Mouse (Mus musculus) lung, adult 2 months (tissue): ENCODE data around the gene Slc36a3. TPM values are rescaled to one million over a fixed set of nuclear protein-coding genes. Genes with fewer than 3 reads are reported as not detected.
"Not testable (repeated sequence)": the region's sequence is repeated elsewhere in the genome, so short reads cannot be mapped to it uniquely, and the experiment has no call there.

Experiments
- DNase-seq: peaks from one replicate; pipeline ENCODE4 v3.0.0; 2022
- H3K4me1 ChIP-seq: fragments of 200-500 bp; 2 replicates; pipeline ENCODE4 v1.6.1; 2011; ENCODE audit warnings: low read length; ENCODE audit not compliant: control insufficient read depth, insufficient read depth
- H3K4me3 ChIP-seq: fragments of 200-500 bp; replicated peaks from 2 replicates; pipeline ENCODE3; 2011; ENCODE audit warnings: low read depth, mild to moderate bottlenecking, control low read depth, low read length; ENCODE audit errors: extremely low read depth
- CTCF ChIP-seq: fragments of 200-500 bp; IDR thresholded peaks from 2 replicates; pipeline ENCODE4 v1.5.1; 2011; ENCODE audit warnings: mild to moderate bottlenecking, low read length, control low read depth; ENCODE audit not compliant: insufficient read depth
- POLR2A ChIP-seq: fragments of 200-500 bp; IDR thresholded peaks from 2 replicates; pipeline ENCODE4 v1.6.1; 2011; ENCODE audit warnings: low read depth, mild to moderate bottlenecking, control low read depth, low read length, borderline replicate concordance; ENCODE audit errors: extremely low read depth
- WGBS: fragments of 180-500 bp; shearing (Covaris S2); methylation state at CpG from one replicate; pipeline ENCODE4 v1.1.7; 2018; 5-methylcytosine and 5-hydroxymethylcytosine counted together
- polyA plus RNA-seq: library from polyadenylated mRNA; depleted of rRNA; stranded (reverse); fragments of >200 nt; gene quantifications from 2 replicates; pipeline ENCODE4 v1.2.3, GENCODE M21; 2012

Slc36a3 gene
- polyA plus RNA-seq, 1 experiment: 0.22 TPM

GRCm38 (mm10) chr11:55131077-55131742 is 20.3 kb downstream of the Slc36a3 start:
- Histone ChIP-seq H3K4me3 (no peak overlapping the region), H3K4me1 (no peaks in the 10 kb centered on the region)
- TF ChIP-seq CTCF (no peak), POLR2A (no peak)
- no peak for DNase-seq
- 73% methylated on average over 11 of the region's 11 CpGs for WGBS

- TF ChIP-seq POLR2A (no peak), CTCF (no peak)
- no peak overlapping the region for H3K4me3 ChIP-seq
- no peaks in the 10 kb centered on the region for H3K4me1 ChIP-seq
- DNase-seq: no peak
- 63% methylated on average over 3 of the region's 3 CpGs for WGBS
These were observed 23.1 kb downstream of the Slc36a3 start for GRCm38 (mm10) chr11:55128411-55128810.

GRCm38 (mm10) chr11:55127937-55128336 is 23.6 kb downstream of the Slc36a3 start:
- no peak for DNase-seq
- 48% methylated on average over 6 of the region's 6 CpGs for WGBS
- no peaks in the 10 kb centered on the region for H3K4me1 ChIP-seq
- no peak overlapping the region for H3K4me3 ChIP-seq
- TF ChIP-seq CTCF: no peak
- TF ChIP-seq POLR2A: no peak

DNA sequence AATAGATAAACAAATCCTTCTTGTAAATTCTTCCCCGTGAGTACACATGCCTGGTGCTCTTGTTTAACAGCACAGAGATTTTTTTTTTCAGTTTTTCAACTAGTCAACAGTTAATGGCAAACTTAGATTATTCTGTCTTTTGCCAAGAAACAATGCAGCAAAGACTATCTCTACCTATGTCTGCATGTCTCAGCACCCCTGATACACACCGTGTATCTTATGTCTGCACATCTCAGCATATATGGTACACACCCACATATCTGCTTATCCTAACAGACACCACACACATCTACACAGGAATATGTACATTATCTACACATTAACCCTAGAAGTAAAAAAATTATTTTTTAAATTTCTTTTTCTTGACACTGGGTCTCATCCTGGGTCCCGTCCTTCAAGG is 24.8 kb downstream of the Slc36a3 start:
- WGBS: 70% methylated on average over 3 of the region's 3 CpGs
- no peak for TF ChIP-seq POLR2A
- TF ChIP-seq CTCF: no peak
- DNase-seq: no peak
- Histone ChIP-seq H3K4me1 (no peaks in the 10 kb centered on the region), H3K4me3 (no peak overlapping the region)

DNA sequence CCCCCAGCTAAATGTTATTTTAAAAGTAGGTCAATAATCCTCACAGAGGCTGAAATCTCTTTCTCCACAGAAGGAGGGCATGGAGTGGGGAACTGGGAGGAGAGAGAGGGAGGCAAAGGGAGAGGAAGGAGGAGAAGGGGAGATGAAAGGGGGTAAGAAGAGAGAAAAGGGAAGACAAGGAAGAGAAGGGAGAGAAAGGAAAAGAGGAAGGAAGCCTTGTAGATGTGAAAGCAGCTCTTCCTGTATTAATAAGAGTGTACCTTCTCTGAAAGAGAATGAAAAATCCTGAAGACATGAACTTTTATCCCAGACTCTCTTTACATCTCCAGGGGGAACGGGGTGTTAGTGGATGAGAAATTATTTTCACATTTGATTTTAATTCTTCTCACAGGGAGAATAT is 30.1 kb downstream of the Slc36a3 start:
- H3K4me3 ChIP-seq: no peak overlapping the region
- TF ChIP-seq POLR2A (no peak), CTCF (no peak)
- DNase-seq: no peak
- H3K4me1 ChIP-seq: no peaks in the 10 kb centered on the region
- WGBS: 84% methylated on average over 1 of the region's 1 CpGs

- H3K4me1 ChIP-seq: no peaks in the 10 kb centered on the region
- 51% methylated on average over 8 of the region's 8 CpGs for WGBS
- TF ChIP-seq CTCF (no peak), POLR2A (no peak)
- no peak for DNase-seq
- H3K4me3 ChIP-seq: no peak overlapping the region
These were observed 30.7 kb downstream of the Slc36a3 start for GRCm38 (mm10) chr11:55120821-55121271.

DNA sequence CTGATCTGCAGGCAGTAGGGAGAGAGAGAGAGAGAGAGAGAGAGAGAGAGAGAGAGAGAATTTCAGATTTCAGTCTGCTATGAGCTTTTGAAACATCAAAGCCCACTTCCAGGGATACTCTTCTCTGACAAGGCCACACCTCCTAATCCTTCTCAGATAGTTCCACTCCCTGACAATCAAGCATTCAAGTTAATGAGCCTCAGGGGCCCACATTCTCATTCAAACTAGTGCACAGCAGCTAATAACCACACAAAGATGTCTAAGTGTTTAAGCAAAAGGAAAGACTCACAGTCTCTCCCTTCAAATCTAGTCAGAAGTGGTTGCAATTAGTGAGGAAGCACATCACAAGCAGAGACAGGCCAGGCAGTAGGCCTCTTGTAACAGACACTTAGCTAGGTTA is 31.2 kb downstream of the Slc36a3 start:
- no peaks in the 10 kb centered on the region for H3K4me1 ChIP-seq
- no peak overlapping the region for H3K4me3 ChIP-seq
- DNase-seq: no peak
- TF ChIP-seq CTCF (no peak), POLR2A (no peak)

DNA sequence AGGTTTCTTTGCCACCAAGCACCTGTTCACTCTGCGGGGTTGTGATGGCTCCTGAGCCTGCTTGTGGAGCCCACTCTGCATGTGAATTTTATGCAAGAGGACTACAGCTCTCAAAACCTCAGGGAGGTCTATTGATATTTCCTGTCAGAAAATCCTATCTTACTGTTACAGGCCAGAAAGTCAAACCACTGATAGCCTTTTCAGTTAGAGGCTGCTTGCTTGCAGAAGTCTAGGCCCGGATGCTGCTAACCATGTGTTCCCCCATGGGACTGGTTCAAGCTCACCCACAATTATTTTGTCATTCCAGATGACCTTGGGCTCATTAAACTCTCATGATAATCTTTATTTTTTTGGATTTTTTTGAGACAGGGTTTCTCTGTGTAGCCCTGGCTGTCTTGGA is 34.5 kb downstream of the Slc36a3 start:
- no peak for DNase-seq
- no peak overlapping the region for H3K4me3 ChIP-seq
- no peaks in the 10 kb centered on the region for H3K4me1 ChIP-seq
- no peak for TF ChIP-seq POLR2A
- TF ChIP-seq CTCF: no peak
- 76% methylated on average over 2 of the region's 2 CpGs for WGBS

DNA sequence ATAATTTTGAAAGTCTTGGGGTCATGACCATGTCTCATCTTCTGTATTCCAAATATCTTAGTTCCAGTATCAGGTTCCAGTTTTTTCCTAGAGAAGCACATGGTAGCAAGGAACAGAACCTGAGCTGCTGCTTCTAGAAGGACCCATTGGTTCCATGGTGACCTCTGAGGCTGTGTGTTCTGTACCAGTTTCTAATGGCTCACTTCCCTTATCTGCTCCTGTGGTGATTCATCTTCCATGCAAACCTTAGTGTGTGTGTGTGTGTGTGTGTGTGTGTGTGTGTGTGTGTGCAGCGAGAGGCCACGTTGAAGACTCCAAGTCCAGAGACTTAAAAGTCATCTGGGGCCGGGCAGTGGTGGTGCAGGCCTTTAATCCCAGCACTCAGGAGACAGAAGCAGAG is 35.5 kb downstream of the Slc36a3 start:
- DNase-seq: no peak
- Histone ChIP-seq H3K4me1 (no peaks in the 10 kb centered on the region), H3K4me3 (no peak overlapping the region)
- 77% methylated on average over 3 of the region's 3 CpGs for WGBS
- TF ChIP-seq POLR2A (no peak), CTCF (no peak)

- WGBS: 73% methylated on average over 2 of the region's 2 CpGs
- TF ChIP-seq CTCF: no peak
- Histone ChIP-seq H3K4me1 (no peaks in the 10 kb centered on the region), H3K4me3 (no peak overlapping the region)
- DNase-seq: no peak
These were observed 37.2 kb downstream of the Slc36a3 start for GRCm38 (mm10) chr11:55114291-55114690.

GRCm38 (mm10) chr11:55113861-55114250 is 37.7 kb downstream of the Slc36a3 start:
- not testable (repeated sequence) for H3K4me3 ChIP-seq, DNase-seq, H3K4me1 ChIP-seq
- WGBS: 33% methylated on average over 3 of the region's 4 CpGs
